Mouse (Mus musculus): ENCODE data around the gene Nabp1.

GRCm38 (mm10) chr1:51476405-51476804, 1.8 kb downstream of the Nabp1 start:
- TF ChIP-seq CTCF (IDR thresholded peaks at IDR 0.05; ENCODE audit: low read depth) (no peak), EP300 (optimal IDR thresholded peaks at IDR 0.05) (no peak)

Measured in stomach, postnatal 0 days (tissue).